Mouse (Mus musculus): ENCODE results near the gene Sp9. TPM values are rescaled to one million over a fixed set of nuclear protein-coding genes. Genes with fewer than 3 reads are reported as not detected.

The Sp9 gene
- total RNA-seq, 2 experiments from 2014 or later, result 2.7 to 4.0 TPM

DNA sequence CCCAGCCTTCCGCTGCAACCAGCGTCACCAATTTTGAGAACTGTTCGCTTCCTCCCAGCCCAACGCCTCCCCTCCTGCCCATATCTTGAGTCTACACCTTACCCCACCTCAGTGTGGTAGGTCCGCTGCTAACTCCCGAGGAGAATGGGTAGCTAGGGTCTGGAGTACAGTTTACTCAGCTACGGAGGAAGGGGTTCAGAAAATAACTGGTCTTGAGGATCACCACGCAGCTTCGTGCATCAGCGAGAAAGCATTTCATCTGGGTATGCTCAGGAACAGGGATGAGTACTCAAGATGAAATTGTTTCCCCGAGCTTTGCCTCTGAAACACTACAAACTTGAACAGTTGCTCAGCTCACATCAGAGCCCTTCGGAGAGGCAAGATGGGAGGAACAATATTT is 3.4 kb upstream of the Sp9 start:
- intact Hi-C loops (cut with DNase I), result no loop called here
- Histone ChIP-seq H3K27ac (no peak overlapping the region), H3K4me3 (no peak overlapping the region)
- DNase-seq (ENCODE audit: extremely low spot score in 1 of 2, low spot score in 2 of 2), result no peak
- no peak for TF ChIP-seq CTCF (IDR thresholded peaks at IDR 0.05)

GRCm38 (mm10) chr2:73268836-73269395 is 2.8 kb upstream of the Sp9 start:
- no peak for DNase-seq (ENCODE audit: extremely low spot score in 1 of 2, low spot score in 2 of 2)
- H3K4me3 ChIP-seq, result no peak overlapping the region
- no peak overlapping the region for H3K27ac ChIP-seq
- no peak for TF ChIP-seq CTCF (IDR thresholded peaks at IDR 0.05)
- intact Hi-C loops (cut with DNase I), result no loop called here

DNA sequence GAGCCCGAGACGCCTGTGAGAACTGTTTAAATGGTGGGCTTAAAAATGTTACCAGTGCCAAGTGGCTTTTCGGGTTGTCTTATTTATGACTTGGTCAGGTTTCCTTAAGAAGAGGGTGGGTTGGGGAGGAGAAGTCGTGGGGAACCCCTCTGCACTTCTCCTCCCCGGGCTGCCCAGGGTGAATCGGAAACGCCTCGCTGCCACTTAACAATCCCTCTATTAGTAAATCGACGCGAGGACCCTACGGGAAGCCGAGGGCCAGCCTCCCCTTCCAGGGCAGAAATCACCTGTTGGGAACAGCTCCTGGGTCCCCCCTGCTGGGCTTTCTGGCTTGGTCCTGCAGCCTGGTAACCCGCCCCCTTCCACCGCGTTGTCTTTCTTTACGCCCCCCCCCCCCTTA is 2.1 kb upstream of the Sp9 start:
- H3K4me3 ChIP-seq, result no peak overlapping the region
- TF ChIP-seq CTCF (IDR thresholded peaks at IDR 0.05), result no peak
- intact Hi-C loops (cut with DNase I), result loop anchor here (2.0 to 10.0 kb wide), 5 partner anchors 57 to 1865 kb away; partner anchors contain the start of genes Evx2, Hoxd10 and Hoxd9
- no peak for DNase-seq (ENCODE audit: extremely low spot score in 1 of 2, low spot score in 2 of 2)
- H3K27ac ChIP-seq, result no peak overlapping the region

DNA sequence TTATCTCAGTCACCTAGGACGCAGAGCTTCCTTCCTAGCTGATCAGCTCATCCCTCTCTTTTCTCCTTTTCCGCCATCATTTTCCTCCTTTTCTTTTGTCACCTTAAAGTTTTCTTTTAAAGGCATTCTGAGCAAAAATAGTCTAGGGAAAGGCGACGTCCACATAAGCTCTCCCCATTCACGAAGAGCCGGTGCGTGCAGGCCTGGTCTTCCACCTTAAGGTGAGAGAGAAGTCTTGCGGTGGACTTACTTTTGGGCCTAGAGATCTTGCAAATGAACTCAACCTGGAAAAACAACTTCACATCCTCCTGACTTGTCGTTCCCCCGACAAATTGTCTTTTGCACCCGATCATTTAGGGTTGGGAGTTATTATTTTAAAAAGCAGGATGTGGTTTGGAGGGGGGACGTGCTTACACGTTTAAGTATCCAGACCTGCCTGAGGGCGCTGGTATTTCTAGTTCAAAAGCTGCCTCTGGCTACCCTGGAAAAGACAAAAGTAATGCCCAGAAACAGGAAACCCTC is 1.6 kb upstream of the Sp9 start:
- H3K27ac ChIP-seq, result no peak overlapping the region
- intact Hi-C loops (cut with DNase I), result loop anchor here (2.0 to 10.0 kb wide), 5 partner anchors 58 to 1865 kb away; partner anchors contain the start of genes Evx2, Hoxd10 and Hoxd9
- DNase-seq (ENCODE audit: extremely low spot score in 1 of 2, low spot score in 2 of 2), result no peak
- H3K4me3 ChIP-seq, result no peak overlapping the region
- TF ChIP-seq CTCF (IDR thresholded peaks at IDR 0.05), result no peak

DNA sequence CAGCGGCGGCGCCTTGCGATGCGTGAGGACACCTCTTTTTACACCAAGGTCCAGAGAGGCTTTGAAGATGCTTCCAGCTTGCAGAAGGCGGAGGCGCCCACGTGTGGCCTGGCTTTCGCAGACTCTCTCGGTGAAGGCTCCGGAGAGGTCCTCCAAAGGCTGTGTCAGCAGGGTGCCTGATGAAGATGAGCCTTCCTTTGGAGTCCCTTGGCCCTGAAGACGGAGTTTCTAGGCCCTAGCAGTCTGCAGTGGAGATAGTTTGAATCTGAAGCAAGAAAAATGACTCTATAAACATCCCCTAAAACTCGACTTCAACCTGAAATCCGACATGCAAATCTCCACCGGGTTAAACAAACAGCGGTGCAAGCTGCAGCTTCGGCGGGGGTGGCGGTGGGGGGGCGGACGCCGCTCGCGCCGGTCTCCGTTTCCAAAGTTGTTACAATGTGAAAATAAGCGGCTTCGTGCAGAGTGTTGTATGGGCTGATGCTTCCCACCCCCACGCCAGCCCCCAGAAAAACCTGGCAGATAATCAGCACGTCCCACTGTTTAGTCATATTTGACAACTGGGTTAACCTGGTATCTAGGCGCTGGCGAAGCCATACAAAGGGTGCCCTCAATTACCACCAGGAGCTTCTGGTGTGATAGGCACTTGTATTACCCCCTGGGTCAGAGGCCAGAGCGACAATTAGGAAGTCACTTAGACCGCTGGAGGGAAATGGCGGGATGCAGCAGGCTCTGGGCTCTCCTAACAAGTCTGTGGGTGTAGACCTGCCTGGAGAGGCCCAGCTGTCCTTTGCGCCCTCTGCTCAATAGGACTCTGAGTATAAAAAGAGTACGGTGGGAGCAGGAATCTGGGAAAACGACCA is 899 bp upstream of the Sp9 start:
- TF ChIP-seq CTCF (IDR thresholded peaks at IDR 0.05), result no peak
- Histone ChIP-seq H3K4me3 (no peak overlapping the region), H3K27ac (no peak overlapping the region)
- intact Hi-C loops (cut with DNase I), result loop anchor here (2.0 to 10.0 kb wide), 5 partner anchors 59 to 1864 kb away; partner anchors contain the start of genes Evx2, Hoxd10 and Hoxd9
- DNase-seq (ENCODE audit: extremely low spot score in 1 of 2, low spot score in 2 of 2), result peak in 1 of 2 experiments; percentile 28

- peak in 1 of 2 experiments; percentile 25 for DNase-seq (ENCODE audit: extremely low spot score in 1 of 2, low spot score in 2 of 2)
- H3K27ac ChIP-seq, result no peak overlapping the region
- TF ChIP-seq CTCF (IDR thresholded peaks at IDR 0.05), result no peak
- peak overlapping the region; percentile 31; the same call in 1 of the 2 replicates for H3K4me3 ChIP-seq
- intact Hi-C loops (cut with DNase I), result loop anchor here (5.0 to 10.0 kb wide), 4 partner anchors 60 to 1862 kb away; partner anchors contain the start of genes Evx2, Hoxd10 and Hoxd9
Measured at GRCm38 (mm10) chr2:73272351-73273248, 875 bp downstream of the Sp9 start.

DNA sequence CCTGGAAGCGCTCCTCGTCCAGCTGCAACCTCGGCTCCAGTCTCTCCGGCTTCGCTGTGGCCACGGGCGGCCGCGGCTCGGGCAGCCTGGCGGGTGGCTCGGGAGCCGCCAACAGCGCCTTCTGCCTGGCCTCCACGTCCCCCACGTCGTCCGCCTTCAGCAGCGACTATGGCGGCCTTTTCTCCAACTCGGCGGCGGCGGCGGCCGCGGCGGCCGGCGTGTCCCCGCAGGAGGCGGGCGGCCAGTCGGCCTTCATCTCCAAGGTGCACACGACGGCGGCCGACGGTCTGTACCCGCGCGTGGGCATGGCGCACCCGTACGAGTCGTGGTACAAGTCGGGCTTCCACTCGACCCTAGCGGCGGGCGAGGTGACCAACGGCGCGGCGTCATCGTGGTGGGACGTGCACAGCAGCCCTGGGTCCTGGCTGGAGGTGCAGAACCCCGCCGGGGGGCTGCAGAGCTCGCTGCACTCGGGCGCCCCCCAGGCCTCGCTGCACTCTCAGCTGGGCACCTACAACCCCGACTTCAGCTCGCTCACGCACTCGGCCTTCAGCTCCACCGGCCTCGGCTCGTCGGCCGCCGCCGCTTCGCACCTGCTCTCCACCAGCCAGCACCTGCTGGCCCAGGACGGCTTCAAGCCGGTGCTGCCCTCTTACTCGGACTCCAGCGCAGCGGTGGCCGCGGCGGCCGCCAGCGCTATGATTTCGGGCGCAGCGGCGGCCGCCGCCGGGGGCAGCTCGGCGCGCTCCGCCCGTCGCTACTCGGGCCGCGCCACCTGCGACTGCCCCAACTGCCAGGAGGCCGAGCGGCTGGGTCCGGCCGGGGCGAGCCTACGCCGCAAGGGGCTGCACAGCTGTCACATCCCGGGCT is 1.8 kb downstream of the Sp9 start:
- no peak for TF ChIP-seq CTCF (IDR thresholded peaks at IDR 0.05)
- no peak for DNase-seq (ENCODE audit: extremely low spot score in 1 of 2, low spot score in 2 of 2)
- intact Hi-C loops (cut with DNase I), result loop anchor here (5.0 to 10.0 kb wide), 4 partner anchors 61 to 1861 kb away; partner anchors contain the start of genes Evx2, Hoxd10 and Hoxd9
- no peak overlapping the region for H3K27ac ChIP-seq
- H3K4me3 ChIP-seq, result peak overlapping the region; percentile 31

GRCm38 (mm10) chr2:73274119-73274920 is 2.6 kb downstream of the Sp9 start:
- intact Hi-C loops (cut with DNase I), result loop anchor here (5.0 to 10.0 kb wide), 4 partner anchors 62 to 1860 kb away; partner anchors contain the start of genes Evx2, Hoxd10 and Hoxd9
- Histone ChIP-seq H3K4me3 (peak overlapping the region; percentile 31), H3K27ac (no peak overlapping the region)
- DNase-seq (ENCODE audit: extremely low spot score in 1 of 2, low spot score in 2 of 2), result peak in 1 of 2 experiments; percentile 24
- TF ChIP-seq CTCF (IDR thresholded peaks at IDR 0.05), result no peak

GRCm38 (mm10) chr2:73275261-73276040 is 3.7 kb downstream of the Sp9 start:
- no peak overlapping the region; the same call in 1 of the 2 replicates for H3K4me3 ChIP-seq
- DNase-seq (ENCODE audit: extremely low spot score in 1 of 2, low spot score in 2 of 2), result no peak
- H3K27ac ChIP-seq, result no peak overlapping the region
- intact Hi-C loops (cut with DNase I), result loop anchor here (2.0 to 10.0 kb wide), 9 partner anchors 295 to 1859 kb away; partner anchors contain the start of genes Cdca7, Evx2, Hoxd10 and Hoxd9
- TF ChIP-seq CTCF (IDR thresholded peaks at IDR 0.05), result no peak
